Mouse (Mus musculus) kidney, adult 2 months (tissue): Measurements from ENCODE around the gene Usp35.

Experiments
- CTCF ChIP-seq: fragments of 200-500 bp; conservative IDR thresholded peaks from 2 replicates; pipeline ENCODE4 v1.5.1; 2011; ENCODE audit warnings: low read depth, mild to moderate bottlenecking, control low read depth, low read length, moderate library complexity, mixed read lengths; ENCODE audit not compliant: insufficient read depth, insufficient read length
- POLR2A ChIP-seq: fragments of 200-500 bp; IDR thresholded peaks from one replicate; pipeline ENCODE4 v1.6.1; 2011; ENCODE audit warnings: low read depth, low read length, control low read depth

- TF ChIP-seq POLR2A (no peak), CTCF (no peak)
Observed at GRCm38 (mm10) chr7:97348318-97348717, 16.5 kb upstream of the Usp35 start.
